Mouse (Mus musculus): ENCODE measurements around the gene Gm7942. TPM values are rescaled to one million over a fixed set of nuclear protein-coding genes. Genes with fewer than 3 reads are reported as not detected.
"Not testable (repeated sequence)": the region's sequence is repeated elsewhere in the genome, so short reads cannot be mapped to it uniquely, and the experiment has no call there.

Gm7942 gene
- not detected in 2 replicates for polyA plus RNA-seq (2015; fragmentation: Nextera tagmentation; extraction: Ambion mirVana)

- not testable (repeated sequence) for H3K27me3 ChIP-seq; H3K27ac ChIP-seq; H3K4me3 ChIP-seq (replicated peaks); ATAC-seq (replicated peaks; ENCODE audit: low FRiP score); H3K4me1 ChIP-seq; H3K36me3 ChIP-seq; H3K4me2 ChIP-seq; H3K9me3 ChIP-seq (replicated peaks); H3K9ac ChIP-seq
- WGBS, result no CpG with 5 or more reads among the region's 3 CpGs
These were observed at the start of gene Gm7942 for GRCm38 (mm10) chr5:95106638-95107037. Gene Gm7942, plus strand, starts transcription at chr5:95106938.

Other genes with a start within 250 kb of the Gm7942 start
- not detected in 2 replicates for gene Gm3183, start 241.5 kb upstream of the Gm7942 start, polyA plus RNA-seq (2015; fragmentation: Nextera tagmentation; extraction: Ambion mirVana)
- not detected in 2 replicates for gene Gm6367, start 118.3 kb upstream of the Gm7942 start, polyA plus RNA-seq (2015; fragmentation: Nextera tagmentation; extraction: Ambion mirVana)
- gene Gm16513, start 75.7 kb downstream of the Gm7942 start, polyA plus RNA-seq (2015; fragmentation: Nextera tagmentation; extraction: Ambion mirVana), result not detected in 2 replicates
- gene Gm10424, start 165.8 kb downstream of the Gm7942 start, polyA plus RNA-seq (2015; fragmentation: Nextera tagmentation; extraction: Ambion mirVana), result not detected in 2 replicates
- not detected in 2 replicates for gene Gm3259, start 199.0 kb downstream of the Gm7942 start, polyA plus RNA-seq (2015; fragmentation: Nextera tagmentation; extraction: Ambion mirVana)